Mouse (Mus musculus): ENCODE data around the gene Bcar3.

DNA sequence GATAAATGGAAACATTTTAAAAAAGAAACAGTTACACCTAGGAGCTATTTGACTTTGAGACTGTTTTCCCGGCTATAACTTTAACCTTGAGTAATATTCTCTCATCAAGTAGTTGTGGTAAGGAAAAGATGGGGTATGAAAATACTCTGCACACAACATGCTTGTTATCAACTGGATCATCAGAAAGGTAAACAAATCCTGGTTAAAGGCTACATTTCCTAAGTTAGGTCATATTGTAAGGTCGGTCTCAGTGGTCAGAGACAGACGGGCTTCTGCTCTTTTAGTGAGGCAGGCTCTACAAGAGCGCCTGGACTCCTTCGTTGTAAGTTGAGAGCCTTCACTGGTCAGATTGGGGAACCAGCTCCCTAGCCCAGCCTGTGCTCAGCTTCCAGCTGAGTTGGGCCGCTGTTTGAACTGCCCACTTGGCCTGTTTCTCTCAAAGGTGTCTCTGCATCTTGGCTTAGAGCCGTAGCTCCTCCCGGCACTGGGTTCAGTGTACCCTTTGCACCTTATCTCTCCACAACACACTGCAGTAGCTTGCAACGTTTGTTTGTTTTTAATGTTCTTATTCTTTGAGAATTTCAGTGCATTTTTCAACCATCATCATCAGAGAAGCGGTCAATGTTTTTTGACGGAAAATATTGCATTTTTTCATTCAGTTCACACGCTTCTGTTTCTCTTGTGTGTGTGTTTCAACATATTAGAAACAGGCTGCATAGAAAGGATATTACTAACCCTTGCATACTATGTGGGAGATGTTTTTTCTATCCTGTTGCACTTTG lies 46.8 kb upstream of the Bcar3 start:
- TF ChIP-seq CTCF (IDR thresholded peaks at IDR 0.05; ENCODE audit: borderline replicate concordance, control insufficient read depth, extremely low read depth, insufficient read depth, low read length, poor library complexity): no peak
- no peak for TF ChIP-seq POLR2A (IDR thresholded peaks at IDR 0.05; ENCODE audit: control insufficient read depth, extremely low read depth, insufficient read depth, low read length, poor library complexity)
